Mouse (Mus musculus) monocyte, adult 2 months (primary cell): Measurements from ENCODE around the gene Zfp14.
A peak's percentile ranks its signal among the peaks of the same experiment; 100 is the strongest.

Experiments used
- DNase-seq, 2 experiments: peaks; one replicate each; pipeline ENCODE4 v3.0.0; 2022; ENCODE audit warnings: low spot score in 2 of 2, low read depth in 1 of 2

Gene Zfp14

GRCm38 (mm10) chr7:30050882-30051548 lies at the start of gene Zfp14:
Gene Zfp14, minus strand, starts transcription at chr7:30051380.
- DNase-seq = peak; percentile 42 to 56

- no peak for DNase-seq
Observed at GRCm38 (mm10) chr7:30099297-30099696, 48.1 kb upstream of the Zfp14 start.

- DNase-seq = no peak
Observed at GRCm38 (mm10) chr7:30095551-30096125, 44.5 kb upstream of the Zfp14 start.

- peak; percentile 64 to 66 for DNase-seq
Observed at GRCm38 (mm10) chr7:30094646-30095429, 43.7 kb upstream of the Zfp14 start, which contains the start of gene Zfp260. Gene Zfp260, plus strand, starts transcription at chr7:30094777.

GRCm38 (mm10) chr7:30093918-30094415 lies 42.8 kb upstream of the Zfp14 start:
- no peak for DNase-seq

GRCm38 (mm10) chr7:30092666-30093065 lies 41.5 kb upstream of the Zfp14 start:
- DNase-seq = no peak

- DNase-seq = no peak
Observed at GRCm38 (mm10) chr7:30090970-30091585, 39.9 kb upstream of the Zfp14 start.

GRCm38 (mm10) chr7:30090092-30090969 lies 39.2 kb upstream of the Zfp14 start, which contains the start of the genes Gm26920 and Zfp566:
Gene Gm26920, minus strand, starts transcription at chr7:30090410.
Gene Zfp566, minus strand, starts transcription at chr7:30090527.
- peak; percentile 91 to 94 for DNase-seq

GRCm38 (mm10) chr7:30089405-30089804 lies 38.2 kb upstream of the Zfp14 start:
- no peak for DNase-seq

GRCm38 (mm10) chr7:30086524-30086923 lies 35.3 kb upstream of the Zfp14 start:
- DNase-seq = no peak

GRCm38 (mm10) chr7:30072146-30073028 lies 21.2 kb upstream of the Zfp14 start, which contains the start of gene Zfp82:
Gene Zfp82, minus strand, starts transcription at chr7:30072900.
- DNase-seq = peak in 1 of 2 experiments; percentile 15

- DNase-seq = no peak
Observed at GRCm38 (mm10) chr7:30064622-30065021, 13.4 kb upstream of the Zfp14 start.

GRCm38 (mm10) chr7:30062478-30062877 lies 11.3 kb upstream of the Zfp14 start:
- no peak for DNase-seq

GRCm38 (mm10) chr7:30060341-30060740 lies 9.2 kb upstream of the Zfp14 start:
- no peak for DNase-seq

- DNase-seq = no peak
Observed at GRCm38 (mm10) chr7:30053591-30053990, 2.4 kb upstream of the Zfp14 start.

- no peak for DNase-seq
Observed at GRCm38 (mm10) chr7:30048126-30048525, 3.1 kb downstream of the Zfp14 start.

- no peak for DNase-seq
Observed at GRCm38 (mm10) chr7:30044354-30044753, 6.8 kb downstream of the Zfp14 start.

GRCm38 (mm10) chr7:30034331-30034730 lies 16.8 kb downstream of the Zfp14 start:
- DNase-seq = no peak

GRCm38 (mm10) chr7:30031379-30031778 lies 19.8 kb downstream of the Zfp14 start:
- DNase-seq = no peak
